Mouse (Mus musculus): ENCODE data around the gene Polr2h. TPM values are rescaled to one million over a fixed set of nuclear protein-coding genes. Genes with fewer than 3 reads are reported as not detected.

The Polr2h gene
- polyA plus RNA-seq, 1 experiment from 2014 or later, result 121 TPM

DNA sequence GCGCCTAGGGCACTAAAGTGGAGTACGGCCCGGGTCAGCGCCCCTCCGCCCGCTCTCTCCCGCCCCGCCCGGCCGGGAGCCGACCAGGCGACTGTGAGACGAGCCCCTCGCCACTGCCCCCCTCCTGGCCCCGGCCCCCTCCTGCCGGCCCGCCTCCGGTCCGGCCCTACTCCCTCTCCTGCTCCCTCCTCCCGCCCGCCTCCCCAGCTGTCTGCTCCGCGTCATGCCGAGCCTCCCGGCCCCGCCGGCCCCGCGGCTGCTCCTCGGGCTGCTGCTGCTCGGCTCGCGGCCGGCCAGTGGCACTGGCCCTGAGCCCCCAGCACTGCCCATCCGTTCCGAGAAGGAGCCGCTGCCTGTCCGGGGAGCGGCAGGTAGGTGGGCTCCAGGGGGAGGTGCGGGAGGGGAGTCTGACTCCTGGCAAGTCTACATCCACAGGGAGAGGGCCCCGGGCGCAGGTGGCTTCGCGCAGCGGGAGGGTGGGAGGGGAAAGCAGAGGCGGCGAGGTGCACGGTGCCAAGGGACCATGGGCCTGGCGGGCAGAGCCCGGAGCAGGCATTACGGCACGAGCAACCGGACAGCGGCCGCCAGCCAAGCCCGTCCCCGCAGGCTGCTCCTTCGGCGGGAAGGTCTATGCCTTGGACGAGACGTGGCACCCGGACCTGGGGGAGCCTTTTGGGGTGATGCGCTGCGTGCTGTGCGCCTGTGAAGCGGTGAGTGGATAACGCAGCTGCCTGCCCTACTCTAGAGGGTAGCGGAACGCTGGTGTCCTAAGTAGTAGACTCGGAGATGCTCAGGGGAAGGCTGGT is 15.7 kb downstream of the Polr2h start, which contains the start of gene Chrd:
Gene Chrd (plus strand): TSS at position 203 of the 806 bp plus-strand sequence.
- peaks cover 23% of the 10 kb centered on the region for H3K27me3 ChIP-seq (ENCODE audit: control insufficient read depth, insufficient read depth, low read length)
- H3K4me3 ChIP-seq (ENCODE audit: low read depth, low read length), result peak within 1 kb of the TSS; percentile 62
- ATAC-seq (replicated peaks; ENCODE audit: low FRiP score), result peak; percentile 84
- peak within 1 kb of the TSS; percentile 27; the same call in 1 of the 2 replicates for H3K27ac ChIP-seq (ENCODE audit: low read depth, low read length)
- under 1% methylated on average over 57 of the region's 70 CpGs for WGBS
- H3K36me3 ChIP-seq (ENCODE audit: control insufficient read depth, insufficient read depth, low read length), result no peaks in the 10 kb centered on the region
- peaks cover 15% of the 10 kb centered on the region; the same call in 1 of the 2 replicates for H3K4me1 ChIP-seq (replicated peaks; ENCODE audit: control insufficient read depth, insufficient read depth, low read length)
- H3K4me2 ChIP-seq (ENCODE audit: low read depth, low read length, severe bottlenecking), result peak within 1 kb of the TSS; percentile 98
- no peaks in the 10 kb centered on the region for H3K9me3 ChIP-seq (ENCODE audit: control insufficient read depth, low read length)
- H3K9ac ChIP-seq (ENCODE audit: low read length), result peak within 1 kb of the TSS; percentile 74
- DNase-seq (ENCODE audit: low spot score), result peak; percentile 85

- Histone ChIP-seq H3K36me3 (ENCODE audit: control insufficient read depth, insufficient read depth, low read length) (no peaks in the 10 kb centered on the region), H3K4me3 (ENCODE audit: low read depth, low read length) (peak within 1 kb of the TSS; percentile 62), H3K9ac (ENCODE audit: low read length) (peak within 1 kb of the TSS; percentile 74), H3K9me3 (ENCODE audit: control insufficient read depth, low read length) (no peaks in the 10 kb centered on the region), H3K4me1 (replicated peaks; ENCODE audit: control insufficient read depth, insufficient read depth, low read length) (peaks cover 15% of the 10 kb centered on the region; the same call in 1 of the 2 replicates), H3K27ac (ENCODE audit: low read depth, low read length) (no peak within 1 kb of the TSS), H3K27me3 (ENCODE audit: control insufficient read depth, insufficient read depth, low read length) (peaks cover 23% of the 10 kb centered on the region), H3K4me2 (ENCODE audit: low read depth, low read length, severe bottlenecking) (peak within 1 kb of the TSS; percentile 98)
- peak; percentile 61 for DNase-seq (ENCODE audit: low spot score)
- 4% methylated on average over 45 of the region's 45 CpGs for WGBS
- no peak for ATAC-seq (replicated peaks; ENCODE audit: low FRiP score)
Measured at GRCm38 (mm10) chr16:20733731-20734730, 16.6 kb downstream of the Polr2h start, which contains the start of gene Thpo. Gene Thpo (minus strand): TSS chr16:20734511.

- Histone ChIP-seq H3K4me3 (ENCODE audit: low read depth, low read length) (no peak overlapping the region), H3K9me3 (ENCODE audit: control insufficient read depth, low read length) (no peaks in the 10 kb centered on the region), H3K9ac (ENCODE audit: low read length) (no peak overlapping the region), H3K36me3 (ENCODE audit: control insufficient read depth, insufficient read depth, low read length) (no peaks in the 10 kb centered on the region), H3K4me2 (ENCODE audit: low read depth, low read length, severe bottlenecking) (no peak overlapping the region), H3K27ac (ENCODE audit: low read depth, low read length) (no peak overlapping the region), H3K4me1 (replicated peaks; ENCODE audit: control insufficient read depth, insufficient read depth, low read length) (peaks cover 15% of the 10 kb centered on the region; the same call in 1 of the 2 replicates), H3K27me3 (ENCODE audit: control insufficient read depth, insufficient read depth, low read length) (peaks cover 23% of the 10 kb centered on the region)
- WGBS, result 80% methylated on average over 5 of the region's 5 CpGs
- DNase-seq (ENCODE audit: low spot score) (no peak), ATAC-seq (replicated peaks; ENCODE audit: low FRiP score) (no peak)
Measured at GRCm38 (mm10) chr16:20735651-20736050, 18.2 kb downstream of the Polr2h start.

GRCm38 (mm10) chr16:20736168-20736567 is 18.7 kb downstream of the Polr2h start:
- Histone ChIP-seq H3K36me3 (ENCODE audit: control insufficient read depth, insufficient read depth, low read length) (no peaks in the 10 kb centered on the region), H3K4me1 (replicated peaks; ENCODE audit: control insufficient read depth, insufficient read depth, low read length) (peaks cover 15% of the 10 kb centered on the region; the same call in 1 of the 2 replicates), H3K4me3 (ENCODE audit: low read depth, low read length) (no peak overlapping the region), H3K4me2 (ENCODE audit: low read depth, low read length, severe bottlenecking) (no peak overlapping the region), H3K9ac (ENCODE audit: low read length) (no peak overlapping the region), H3K27ac (ENCODE audit: low read depth, low read length) (no peak overlapping the region), H3K9me3 (ENCODE audit: control insufficient read depth, low read length) (no peaks in the 10 kb centered on the region), H3K27me3 (ENCODE audit: control insufficient read depth, insufficient read depth, low read length) (peaks cover 23% of the 10 kb centered on the region)
- WGBS, result 85% methylated on average over 7 of the region's 7 CpGs
- ATAC-seq (replicated peaks; ENCODE audit: low FRiP score) (no peak), DNase-seq (ENCODE audit: low spot score) (no peak)

- H3K4me2 ChIP-seq (ENCODE audit: low read depth, low read length, severe bottlenecking), result no peak overlapping the region
- no peak for ATAC-seq (replicated peaks; ENCODE audit: low FRiP score)
- 88% methylated on average over 5 of the region's 5 CpGs for WGBS
Measured at GRCm38 (mm10) chr16:20736823-20737222, 19.4 kb downstream of the Polr2h start.

DNA sequence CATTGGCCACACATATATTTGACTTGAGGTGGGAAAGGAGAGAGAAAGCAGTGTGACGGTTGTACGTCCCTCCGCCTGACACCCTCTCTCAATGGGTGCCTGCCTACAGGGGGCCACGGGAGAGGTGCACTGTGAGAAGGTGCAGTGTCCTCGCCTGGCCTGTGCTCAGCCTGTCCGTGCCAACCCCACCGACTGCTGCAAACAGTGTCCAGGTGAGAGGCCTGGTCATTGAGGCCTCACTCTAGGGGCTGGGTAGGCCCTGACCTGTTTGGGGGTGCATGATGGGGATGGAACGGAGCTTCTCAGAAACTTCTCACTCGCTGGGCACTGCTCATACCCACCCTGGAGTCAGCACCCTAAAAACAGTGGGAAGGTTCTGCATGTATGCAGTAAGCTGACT is 22.4 kb downstream of the Polr2h start:
- Histone ChIP-seq H3K4me1 (replicated peaks; ENCODE audit: control insufficient read depth, insufficient read depth, low read length) (no peaks in the 10 kb centered on the region), H3K9me3 (ENCODE audit: control insufficient read depth, low read length) (no peaks in the 10 kb centered on the region), H3K4me3 (ENCODE audit: low read depth, low read length) (no peak overlapping the region), H3K27ac (ENCODE audit: low read depth, low read length) (no peak overlapping the region), H3K27me3 (ENCODE audit: control insufficient read depth, insufficient read depth, low read length) (peaks cover 7% of the 10 kb centered on the region), H3K36me3 (ENCODE audit: control insufficient read depth, insufficient read depth, low read length) (no peaks in the 10 kb centered on the region), H3K4me2 (ENCODE audit: low read depth, low read length, severe bottlenecking) (no peak overlapping the region), H3K9ac (ENCODE audit: low read length) (no peak overlapping the region)
- no peak for ATAC-seq (replicated peaks; ENCODE audit: low FRiP score)
- DNase-seq (ENCODE audit: low spot score), result no peak
- WGBS, result 97% methylated on average over 9 of the region's 9 CpGs

More at GRCm38 (mm10) chr16:20736823-20737222, 19.4 kb downstream of the Polr2h start:
- DNase-seq (ENCODE audit: low spot score), result no peak
- no peak overlapping the region for H3K27ac ChIP-seq (ENCODE audit: low read depth, low read length)
- peaks cover 15% of the 10 kb centered on the region; the same call in 1 of the 2 replicates for H3K4me1 ChIP-seq (replicated peaks; ENCODE audit: control insufficient read depth, insufficient read depth, low read length)
- no peaks in the 10 kb centered on the region for H3K36me3 ChIP-seq (ENCODE audit: control insufficient read depth, insufficient read depth, low read length)
- no peaks in the 10 kb centered on the region for H3K9me3 ChIP-seq (ENCODE audit: control insufficient read depth, low read length)
- H3K9ac ChIP-seq (ENCODE audit: low read length), result no peak overlapping the region
- no peak overlapping the region for H3K4me3 ChIP-seq (ENCODE audit: low read depth, low read length)
- peaks cover 23% of the 10 kb centered on the region for H3K27me3 ChIP-seq (ENCODE audit: control insufficient read depth, insufficient read depth, low read length)

DNA sequence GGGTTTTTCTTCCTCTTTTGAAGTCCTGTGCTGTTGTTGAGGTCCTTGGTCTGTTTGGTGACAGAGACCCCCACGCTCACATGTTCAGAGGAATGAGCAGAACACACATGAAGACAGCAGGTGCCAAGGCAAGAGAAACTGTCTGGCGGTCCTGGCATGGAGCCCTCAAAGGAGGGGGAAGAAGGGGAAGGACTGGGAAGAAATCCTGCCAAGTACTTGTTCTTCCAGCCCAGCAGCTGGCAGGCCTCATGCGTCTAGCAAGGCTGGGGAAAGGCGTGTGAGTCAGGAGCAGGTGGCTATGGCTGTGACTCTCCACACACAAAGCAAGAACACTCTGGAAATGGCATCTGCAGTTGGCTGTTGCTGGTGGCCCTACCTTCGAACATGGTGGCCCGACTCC is 29.2 kb downstream of the Polr2h start:
- H3K4me2 ChIP-seq (ENCODE audit: low read depth, low read length, severe bottlenecking), result no peak overlapping the region
- H3K27ac ChIP-seq (ENCODE audit: low read depth, low read length), result no peak overlapping the region
- H3K27me3 ChIP-seq (ENCODE audit: control insufficient read depth, insufficient read depth, low read length), result no peaks in the 10 kb centered on the region
- ATAC-seq (replicated peaks; ENCODE audit: low FRiP score), result no peak
- H3K4me3 ChIP-seq (ENCODE audit: low read depth, low read length), result no peak overlapping the region
- no peaks in the 10 kb centered on the region for H3K36me3 ChIP-seq (ENCODE audit: control insufficient read depth, insufficient read depth, low read length)
- H3K9me3 ChIP-seq (ENCODE audit: control insufficient read depth, low read length), result no peaks in the 10 kb centered on the region
- no peak overlapping the region for H3K9ac ChIP-seq (ENCODE audit: low read length)
- DNase-seq (ENCODE audit: low spot score), result no peak
- H3K4me1 ChIP-seq (replicated peaks; ENCODE audit: control insufficient read depth, insufficient read depth, low read length), result no peaks in the 10 kb centered on the region
- WGBS, result 87% methylated on average over 6 of the region's 6 CpGs

- ATAC-seq (replicated peaks; ENCODE audit: low FRiP score) (no peak), DNase-seq (ENCODE audit: low spot score) (no peak)
- Histone ChIP-seq H3K4me3 (ENCODE audit: low read depth, low read length) (no peak overlapping the region), H3K4me1 (replicated peaks; ENCODE audit: control insufficient read depth, insufficient read depth, low read length) (no peaks in the 10 kb centered on the region), H3K9ac (ENCODE audit: low read length) (no peak overlapping the region), H3K27me3 (ENCODE audit: control insufficient read depth, insufficient read depth, low read length) (no peaks in the 10 kb centered on the region), H3K9me3 (ENCODE audit: control insufficient read depth, low read length) (no peaks in the 10 kb centered on the region), H3K36me3 (ENCODE audit: control insufficient read depth, insufficient read depth, low read length) (no peaks in the 10 kb centered on the region), H3K4me2 (ENCODE audit: low read depth, low read length, severe bottlenecking) (no peak overlapping the region), H3K27ac (ENCODE audit: low read depth, low read length) (no peak overlapping the region)
- 59% methylated on average over 8 of the region's 8 CpGs for WGBS
Measured at GRCm38 (mm10) chr16:20750518-20750917, 33.1 kb downstream of the Polr2h start.

Data from forebrain, embryonic 11.5 days (tissue).